Mouse (Mus musculus): ENCODE measurements at regions not wholly inside any gene's neighbourhood (a gene's known extent, or its start where the extent isn't known, plus 50 kb on each side); places are given as distances from the start of the nearest gene placed in this dataset.

- no peak for DNase-seq
Measured at GRCm38 (mm10) chr4:95247977-95248376, 196.0 kb upstream of the Jun start.

GRCm38 (mm10) chr4:95249031-95249430 lies 197.0 kb upstream of the Jun start:
- no peak for DNase-seq

GRCm38 (mm10) chr4:95250083-95250482 lies 198.1 kb upstream of the Jun start:
- DNase-seq: no peak

- DNase-seq: no peak
Measured at GRCm38 (mm10) chr4:95269766-95270165, 217.7 kb upstream of the Jun start.

- no peak for DNase-seq
Measured at GRCm38 (mm10) chr4:95270389-95270788, 218.4 kb upstream of the Jun start.

GRCm38 (mm10) chr4:95276231-95276630 lies 224.2 kb upstream of the Jun start:
- DNase-seq: no peak

GRCm38 (mm10) chr4:95277989-95278713 lies 226.1 kb upstream of the Jun start:
- DNase-seq: no peak

- DNase-seq: no peak
Measured at GRCm38 (mm10) chr4:95278714-95279095, 226.7 kb upstream of the Jun start.

- no peak for DNase-seq
Measured at GRCm38 (mm10) chr4:95279200-95279599, 227.2 kb upstream of the Jun start.

GRCm38 (mm10) chr4:95282083-95282482 lies 230.1 kb upstream of the Jun start:
- no peak for DNase-seq

- DNase-seq: no peak
Measured at GRCm38 (mm10) chr4:95283789-95284188, 231.8 kb upstream of the Jun start.

- DNase-seq: no peak
Measured at GRCm38 (mm10) chr4:95284192-95284591, 232.2 kb upstream of the Jun start.

- DNase-seq: no peak
Measured at GRCm38 (mm10) chr4:95284696-95285095, 232.7 kb upstream of the Jun start.

- no peak for DNase-seq
Measured at GRCm38 (mm10) chr4:95290321-95290720, 238.3 kb upstream of the Jun start.

- no peak for DNase-seq
Measured at GRCm38 (mm10) chr4:95294110-95294509, 242.1 kb upstream of the Jun start.

GRCm38 (mm10) chr4:95301907-95302306 lies 249.9 kb upstream of the Jun start:
- no peak for DNase-seq

GRCm38 (mm10) chr4:95303337-95303736 lies 251.3 kb upstream of the Jun start:
- DNase-seq: peak; percentile 43

- DNase-seq: no peak
Measured at GRCm38 (mm10) chr4:95304006-95304405, 252.0 kb upstream of the Jun start.

- DNase-seq: no peak
Measured at GRCm38 (mm10) chr4:95307134-95307533, 250.2 kb upstream of the Fggy start.

GRCm38 (mm10) chr4:95308469-95308895 lies 248.8 kb upstream of the Fggy start:
- DNase-seq: no peak

- no peak for DNase-seq
Measured at GRCm38 (mm10) chr4:95310410-95310809, 246.9 kb upstream of the Fggy start.

GRCm38 (mm10) chr4:95317821-95318290 lies 239.5 kb upstream of the Fggy start:
- DNase-seq: no peak

GRCm38 (mm10) chr4:95318561-95318960 lies 238.7 kb upstream of the Fggy start:
- no peak for DNase-seq

- no peak for DNase-seq
Measured at GRCm38 (mm10) chr4:95319036-95319435, 238.3 kb upstream of the Fggy start.

GRCm38 (mm10) chr4:95325861-95326260 lies 231.4 kb upstream of the Fggy start:
- no peak for DNase-seq

Measured in thymus, postnatal 25 days (tissue).